ENCODE assay signal across 16 mouse cellular contexts in genomic region chrX:168920942-168921341, GRCm38 (mm10).
"Had no signal": no experiment of that assay in that cellular context is flagged by ENCODE, and none has a peak within 500 bp of the region (broad histone marks: within the 10 kb centered on the region; RNA-seq: fewer than 3 reads in every experiment).

No protein-coding gene starts in this region.

- H3K36me3 ChIP-seq: intestine, embryonic 15.5 days; limb, embryonic 10.5 days; limb, embryonic 13.5 days; lung, embryonic 15.5 days; midbrain, embryonic 10.5 days; midbrain, embryonic 13.5 days had no signal

- H3K4me3 ChIP-seq: intestine, embryonic 15.5 days; limb, embryonic 10.5 days; limb, embryonic 13.5 days; lung, embryonic 15.5 days; megakaryocyte, embryonic 14.5 days; midbrain, embryonic 10.5 days; midbrain, embryonic 13.5 days; myocyte had no signal

- H3K4me1 ChIP-seq: intestine, embryonic 15.5 days; limb, embryonic 10.5 days; limb, embryonic 13.5 days; lung, embryonic 15.5 days; megakaryocyte, embryonic 14.5 days; midbrain, embryonic 10.5 days; midbrain, embryonic 13.5 days had no signal

- DNase-seq: kidney, adult 11 months; kidney, postnatal 25 days; liver; liver, postnatal 0 days; thymus, adult 2 months; thymus, postnatal 14 days; thymus, postnatal 4 days had no signal

- H3K27me3 ChIP-seq: intestine, embryonic 15.5 days; lung, embryonic 15.5 days; megakaryocyte, embryonic 14.5 days had no signal

- H3K27ac ChIP-seq: intestine, embryonic 15.5 days; limb, embryonic 10.5 days; limb, embryonic 13.5 days; liver, embryonic 14.5 days; lung, embryonic 15.5 days; midbrain, embryonic 10.5 days; midbrain, embryonic 13.5 days had no signal
